In genomic region chr17:26492246-26492645, GRCm38 (mm10) we compare ENCODE assay signal across 22 mouse cellular contexts.
A peak's percentile ranks its signal among the peaks of the same experiment; 100 is the strongest.
DNase-seq lines count a peak whose midpoint lies in the region; ATAC-seq and TF ChIP-seq lines count a peak whose summit lies in the region.
"Had no signal": no experiment of that assay in that cellular context is flagged by ENCODE, and none has a peak within 500 bp of the region (broad histone marks: within the 10 kb centered on the region; RNA-seq: fewer than 3 reads in every experiment).

No protein-coding gene starts in this region.

- H3K36me3 ChIP-seq in megakaryocyte, embryonic 14.5 days (replicated peaks; ENCODE audit: low read length): no peaks in the 10 kb centered on the region
- H3K36me3 ChIP-seq: embryonic facial prominence, embryonic 15.5 days; G1E; limb, embryonic 13.5 days; stomach, embryonic 15.5 days had no signal

- no peak overlapping the region for H3K4me3 ChIP-seq in gastrocnemius, adult 2 months
- peak overlapping the region; percentile 33 for H3K4me3 ChIP-seq in megakaryocyte, embryonic 14.5 days (replicated peaks)
- H3K4me3 ChIP-seq: embryonic facial prominence, embryonic 15.5 days; limb, embryonic 13.5 days; stomach, embryonic 15.5 days had no signal

- H3K9me3 ChIP-seq in megakaryocyte, embryonic 14.5 days: peaks cover 58% of the 10 kb centered on the region
- H3K9me3 ChIP-seq: stomach, embryonic 15.5 days had no signal

- intact Hi-C loops in gastrocnemius, adult 2 months (cut with DNase I): no loop called here

- no peak for TF ChIP-seq CTCF in gastrocnemius, adult 2 months (IDR thresholded peaks at IDR 0.05)

- peaks cover 8% of the 10 kb centered on the region; the same call in 1 of the 2 replicates for H3K4me1 ChIP-seq in megakaryocyte, embryonic 14.5 days
- H3K4me1 ChIP-seq: limb, embryonic 13.5 days; stomach, embryonic 15.5 days had no signal

- no peak for ATAC-seq in megakaryocyte, adult 5-6 weeks (ENCODE audit: poor library complexity, severe bottlenecking)
- no peak for ATAC-seq in megakaryocyte progenitor cell, adult 5-6 weeks (replicated peaks; ENCODE audit: poor library complexity)
- ATAC-seq: CD4-positive, CD25-positive, alpha-beta regulatory T cell, adult 4 months; hindbrain, postnatal 0 days; midbrain, embryonic 16.5 days had no signal

- DNase-seq in gastrocnemius, adult 2 months: no peak
- no peak for DNase-seq in gastrocnemius, postnatal 25 days
- DNase-seq in heart, postnatal 4 days: peak; percentile 65
- peak; percentile 62 to 84 for DNase-seq in lung, postnatal 4 days
- DNase-seq in thymus, postnatal 10 days (ENCODE audit: low spot score in 2 of 2): no peak
- DNase-seq: cerebellum, postnatal 10 days; embryo, embryonic 11 days; gastrocnemius, postnatal 10 days; kidney, adult 18-20 months; spleen, adult 18-20 months; thymus, postnatal 36 days had no signal

- H3K27ac ChIP-seq in gastrocnemius, adult 2 months: peak overlapping the region; percentile 94
- H3K27ac ChIP-seq: embryonic facial prominence, embryonic 15.5 days; hindbrain, postnatal 0 days; limb, embryonic 13.5 days; liver, embryonic 14.5 days; stomach, embryonic 15.5 days had no signal

- peaks cover 23% of the 10 kb centered on the region for H3K27me3 ChIP-seq in megakaryocyte, embryonic 14.5 days (replicated peaks)
- H3K27me3 ChIP-seq: embryonic facial prominence, embryonic 15.5 days; limb, embryonic 13.5 days; stomach, embryonic 15.5 days had no signal

Comparison
In these comparisons a context has a peak if more than half of its experiments do, and no peak if none do; other contexts are left out.
1. DNase-seq: peak in heart, postnatal 4 days (single experiment) and lung, postnatal 4 days (2 of 2); none in gastrocnemius, adult 2 months (single experiment), gastrocnemius, postnatal 25 days (single experiment) and thymus, postnatal 10 days (0 of 2).